Mouse (Mus musculus) spleen, adult 2 months (tissue): Measurements from ENCODE around the gene Agxt2.

Source experiments
- CTCF ChIP-seq: fragments of 200-500 bp; IDR thresholded peaks from 2 replicates; pipeline ENCODE4 v1.5.1; 2011; ENCODE audit warnings: mild to moderate bottlenecking, inconsistent platforms; ENCODE audit not compliant: insufficient read depth, insufficient read length, insufficient replicate concordance; ENCODE audit errors: extremely low read depth
- POLR2A ChIP-seq: fragments of 200-500 bp; IDR thresholded peaks from 2 replicates; pipeline ENCODE4 v1.6.1; 2011; ENCODE audit warnings: low read depth, low read length, inconsistent platforms

GRCm38 (mm10) chr15:10338606-10339005 is 19.7 kb upstream of the Agxt2 start:
- TF ChIP-seq POLR2A (no peak), CTCF (no peak)
